In the genomic region with DNA sequence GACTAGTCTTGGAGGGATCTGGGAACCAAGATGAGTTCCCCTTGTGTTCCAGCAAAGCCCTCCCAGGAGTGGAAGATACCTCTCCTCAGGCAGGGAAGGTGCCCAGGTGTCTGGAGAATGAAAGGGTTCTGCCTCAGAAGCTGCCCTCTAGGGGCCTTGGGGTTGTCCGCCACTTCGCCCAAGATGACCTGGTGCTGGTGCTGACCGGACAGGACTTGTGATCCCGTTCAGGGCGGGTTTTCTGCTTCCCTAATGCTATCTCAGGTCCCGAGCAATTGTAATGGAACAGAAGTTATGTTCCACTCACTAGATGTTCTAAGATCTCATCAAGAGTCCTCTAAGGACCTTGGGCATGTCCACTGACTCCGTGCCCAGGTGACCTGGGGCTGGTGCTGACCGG, we compare ENCODE assay signal across 34 mouse cellular contexts.
"Had no signal": no experiment of that assay in that cellular context is flagged by ENCODE, and none has a peak within 500 bp of the region (broad histone marks: within the 10 kb centered on the region; RNA-seq: fewer than 3 reads in every experiment).

No protein-coding gene starts in this region.

- H3K4me2 ChIP-seq: heart, embryonic 11.5 days; heart, embryonic 12.5 days; heart, embryonic 13.5 days; heart, embryonic 15.5 days; hindbrain, embryonic 12.5 days; hindbrain, embryonic 13.5 days; hindbrain, embryonic 14.5 days; hindbrain, embryonic 15.5 days; intestine, embryonic 15.5 days; kidney, embryonic 15.5 days had no signal

- ATAC-seq: hindbrain, embryonic 16.5 days; hindbrain, postnatal 0 days; inflammation-experienced regulatory T-cells, adult 6 months; intestine, embryonic 15.5 days; intestine, embryonic 16.5 days; intestine, postnatal 0 days had no signal

- H3K4me3 ChIP-seq: heart, embryonic 12.5 days; heart, embryonic 13.5 days; heart, embryonic 15.5 days; hindbrain, embryonic 10.5 days; hindbrain, embryonic 12.5 days; hindbrain, embryonic 13.5 days; hindbrain, embryonic 15.5 days; intestine, embryonic 15.5 days; kidney, embryonic 15.5 days; layer of hippocampus, adult 2 months; left cerebral cortex, adult 2 months had no signal

- H3K9ac ChIP-seq: heart, embryonic 12.5 days; heart, embryonic 13.5 days; heart, embryonic 15.5 days; hindbrain, embryonic 12.5 days; hindbrain, embryonic 13.5 days; hindbrain, embryonic 14.5 days; hindbrain, embryonic 15.5 days; intestine, embryonic 15.5 days; kidney, embryonic 15.5 days had no signal

- H3K27me3 ChIP-seq: heart, embryonic 12.5 days; heart, embryonic 13.5 days; heart, embryonic 15.5 days; hindbrain, embryonic 12.5 days; hindbrain, embryonic 13.5 days; hindbrain, embryonic 15.5 days; intestine, embryonic 15.5 days; kidney, embryonic 15.5 days had no signal

- DNase-seq: heart, postnatal 10 days; heart, postnatal 14 days; heart, postnatal 36 days; kidney, adult 11 months; kidney, adult 18-20 months; kidney, adult 2 months; kidney, adult 8-10 months; kidney, adult 9 months; kidney, postnatal 10 days; kidney, postnatal 14 days; kidney, postnatal 25 days; kidney, postnatal 36 days; kidney, postnatal 4 days; layer of hippocampus, adult 9-11 months; layer of hippocampus, postnatal 36 days had no signal

- H3K4me1 ChIP-seq: heart, embryonic 12.5 days; heart, embryonic 13.5 days; heart, embryonic 15.5 days; hindbrain, embryonic 10.5 days; hindbrain, embryonic 12.5 days; hindbrain, embryonic 13.5 days; hindbrain, embryonic 15.5 days; intestine, embryonic 15.5 days; kidney, embryonic 15.5 days had no signal

- H3K36me3 ChIP-seq: heart, embryonic 12.5 days; heart, embryonic 13.5 days; heart, embryonic 15.5 days; hindbrain, embryonic 10.5 days; hindbrain, embryonic 12.5 days; hindbrain, embryonic 13.5 days; hindbrain, embryonic 15.5 days; intestine, embryonic 15.5 days; kidney, embryonic 15.5 days had no signal

- H3K9me3 ChIP-seq: heart, embryonic 13.5 days; heart, embryonic 15.5 days; hindbrain, embryonic 10.5 days; hindbrain, embryonic 12.5 days; hindbrain, embryonic 13.5 days; hindbrain, embryonic 15.5 days; intestine, embryonic 15.5 days; kidney, embryonic 15.5 days had no signal

- H3K27ac ChIP-seq: heart, embryonic 13.5 days; heart, embryonic 15.5 days; hindbrain, embryonic 10.5 days; hindbrain, embryonic 12.5 days; hindbrain, embryonic 13.5 days; hindbrain, embryonic 14.5 days; hindbrain, embryonic 15.5 days; hindbrain, postnatal 0 days; intestine, embryonic 15.5 days; kidney, embryonic 15.5 days; kidney, postnatal 0 days; layer of hippocampus, adult 2 months; left cerebral cortex, adult 2 months had no signal
